Mouse (Mus musculus) intestine, embryonic 15.5 days (tissue): ENCODE data around the gene Phex. TPM values are rescaled to one million over a fixed set of nuclear protein-coding genes. Genes with fewer than 3 reads are reported as not detected.

Source experiments
- ATAC-seq: fragments of 200-750 bp; cut with Nextera tagmentation; 2 replicates; pipeline ENCODE4 v1.8.0; 2017; ENCODE audit warnings: moderate TSS enrichment, moderate library complexity
- H3K27ac ChIP-seq: fragments of 300-500 bp; sonication (generic); 2 replicates; pipeline ENCODE4 v1.5.1; 2015; ENCODE audit warnings: mild to moderate bottlenecking, inconsistent platforms
- H3K27me3 ChIP-seq: fragments of 300-500 bp; sonication (generic); replicated peaks from 2 replicates; pipeline ENCODE4 v1.6.1; 2015; ENCODE audit warnings: inconsistent platforms
- H3K36me3 ChIP-seq: fragments of 300-500 bp; sonication (generic); 2 replicates; pipeline ENCODE4 v1.6.1; 2015; ENCODE audit warnings: inconsistent platforms
- H3K4me1 ChIP-seq: fragments of 300-500 bp; sonication (generic); replicated peaks from 2 replicates; pipeline ENCODE4 v1.6.1; 2015; ENCODE audit warnings: inconsistent platforms
- H3K4me2 ChIP-seq: fragments of 300-500 bp; sonication (generic); replicated peaks from 2 replicates; pipeline ENCODE4 v1.6.1; 2015; ENCODE audit warnings: mild to moderate bottlenecking, inconsistent platforms
- H3K4me3 ChIP-seq: fragments of 300-500 bp; sonication (generic); replicated peaks from 2 replicates; pipeline ENCODE4 v1.5.1; 2015; ENCODE audit warnings: inconsistent platforms
- H3K9ac ChIP-seq: fragments of 300-500 bp; sonication (generic); 2 replicates; pipeline ENCODE4 v1.6.1; 2015; ENCODE audit warnings: inconsistent platforms
- H3K9me3 ChIP-seq: fragments of 300-500 bp; sonication (generic); 2 replicates; pipeline ENCODE4 v1.6.1; 2016; ENCODE audit warnings: inconsistent platforms
- WGBS: fragments of 180-500 bp; shearing (Covaris S2); methylation state at CpG from one replicate; pipeline ENCODE4 v1.1.7; 2015; 5-methylcytosine and 5-hydroxymethylcytosine counted together
- polyA plus RNA-seq: library from polyadenylated mRNA; unstranded; fragments of >200 nt; fragmentation: Nextera tagmentation; extraction: Ambion mirVana; gene quantifications from 2 replicates; pipeline ENCODE4 v1.2.1, GENCODE M21; 2015

The Phex gene
- polyA plus RNA-seq, 1 experiment from 2014 or later: 0.06 TPM

- no peaks in the 10 kb centered on the region for H3K4me1 ChIP-seq
- H3K9ac ChIP-seq: no peak overlapping the region
- ATAC-seq: no peak
- no peak overlapping the region for H3K27ac ChIP-seq
- H3K4me3 ChIP-seq: no peak overlapping the region
- no peaks in the 10 kb centered on the region for H3K9me3 ChIP-seq
- 66% methylated on average over 3 of the region's 3 CpGs for WGBS
- H3K36me3 ChIP-seq: no peaks in the 10 kb centered on the region
- no peak overlapping the region for H3K4me2 ChIP-seq
- H3K27me3 ChIP-seq: no peaks in the 10 kb centered on the region
Observed at GRCm38 (mm10) chrX:157373873-157374272, 41.2 kb downstream of the Phex start.

GRCm38 (mm10) chrX:157369166-157369565 lies 45.9 kb downstream of the Phex start:
- no peak overlapping the region for H3K9ac ChIP-seq
- no peak overlapping the region for H3K27ac ChIP-seq
- H3K4me3 ChIP-seq: no peak overlapping the region
- H3K27me3 ChIP-seq: no peaks in the 10 kb centered on the region
- H3K36me3 ChIP-seq: no peaks in the 10 kb centered on the region
- H3K4me1 ChIP-seq: no peaks in the 10 kb centered on the region
- ATAC-seq: no peak
- H3K4me2 ChIP-seq: no peak overlapping the region
- no peaks in the 10 kb centered on the region for H3K9me3 ChIP-seq

- no peak for ATAC-seq
- no peak overlapping the region for H3K4me3 ChIP-seq
- 79% methylated on average over 4 of the region's 4 CpGs for WGBS
Observed at GRCm38 (mm10) chrX:157355521-157355920, 59.6 kb downstream of the Phex start.

GRCm38 (mm10) chrX:157346201-157346600 lies 68.9 kb downstream of the Phex start:
- Histone ChIP-seq H3K4me2 (no peak overlapping the region), H3K4me1 (no peaks in the 10 kb centered on the region), H3K27me3 (no peaks in the 10 kb centered on the region), H3K36me3 (no peaks in the 10 kb centered on the region), H3K4me3 (no peak overlapping the region), H3K9ac (no peak overlapping the region), H3K27ac (no peak overlapping the region), H3K9me3 (no peaks in the 10 kb centered on the region)
- WGBS: 75% methylated on average over 6 of the region's 6 CpGs
- ATAC-seq: no peak

More at GRCm38 (mm10) chrX:157355521-157355920, 59.6 kb downstream of the Phex start:
- H3K36me3 ChIP-seq: no peaks in the 10 kb centered on the region
- no peaks in the 10 kb centered on the region for H3K27me3 ChIP-seq
- no peaks in the 10 kb centered on the region for H3K4me1 ChIP-seq
- H3K4me2 ChIP-seq: no peak overlapping the region
- no peak overlapping the region for H3K9ac ChIP-seq
- H3K9me3 ChIP-seq: no peaks in the 10 kb centered on the region
- no peak overlapping the region for H3K27ac ChIP-seq

- H3K4me1 ChIP-seq: no peaks in the 10 kb centered on the region
- H3K9me3 ChIP-seq: no peaks in the 10 kb centered on the region
- no peak for ATAC-seq
- H3K4me3 ChIP-seq: no peak overlapping the region
- no peak overlapping the region for H3K4me2 ChIP-seq
- no peak overlapping the region for H3K9ac ChIP-seq
- no peak overlapping the region for H3K27ac ChIP-seq
- no peaks in the 10 kb centered on the region for H3K36me3 ChIP-seq
- 32% methylated on average over 4 of the region's 4 CpGs for WGBS
- no peaks in the 10 kb centered on the region for H3K27me3 ChIP-seq
Observed at GRCm38 (mm10) chrX:157334726-157335125, 80.4 kb downstream of the Phex start.

- Histone ChIP-seq H3K36me3 (no peaks in the 10 kb centered on the region), H3K4me1 (no peaks in the 10 kb centered on the region), H3K4me2 (no peak overlapping the region), H3K27me3 (no peaks in the 10 kb centered on the region), H3K9ac (no peak overlapping the region), H3K4me3 (no peak overlapping the region), H3K27ac (no peak overlapping the region), H3K9me3 (no peaks in the 10 kb centered on the region)
- no peak for ATAC-seq
- 84% methylated on average over 3 of the region's 3 CpGs for WGBS
Observed at GRCm38 (mm10) chrX:157329821-157330220, 85.3 kb downstream of the Phex start.

GRCm38 (mm10) chrX:157328396-157328795 lies 86.7 kb downstream of the Phex start:
- no peaks in the 10 kb centered on the region for H3K27me3 ChIP-seq
- H3K4me1 ChIP-seq: no peaks in the 10 kb centered on the region
- no peak overlapping the region for H3K27ac ChIP-seq
- H3K4me2 ChIP-seq: no peak overlapping the region
- H3K4me3 ChIP-seq: no peak overlapping the region
- WGBS: 70% methylated on average over 1 of the region's 1 CpGs
- ATAC-seq: no peak
- H3K9me3 ChIP-seq: no peaks in the 10 kb centered on the region
- H3K9ac ChIP-seq: no peak overlapping the region
- H3K36me3 ChIP-seq: no peaks in the 10 kb centered on the region

GRCm38 (mm10) chrX:157327756-157328155 lies 87.4 kb downstream of the Phex start:
- Histone ChIP-seq H3K36me3 (no peaks in the 10 kb centered on the region), H3K9ac (no peak overlapping the region), H3K9me3 (no peaks in the 10 kb centered on the region), H3K4me1 (no peaks in the 10 kb centered on the region), H3K4me3 (no peak overlapping the region), H3K27me3 (no peaks in the 10 kb centered on the region), H3K27ac (no peak overlapping the region), H3K4me2 (no peak overlapping the region)
- no peak for ATAC-seq
- 79% methylated on average over 3 of the region's 3 CpGs for WGBS

GRCm38 (mm10) chrX:157324396-157324795 lies 90.7 kb downstream of the Phex start:
- Histone ChIP-seq H3K9me3 (no peaks in the 10 kb centered on the region), H3K36me3 (no peaks in the 10 kb centered on the region), H3K4me2 (no peak overlapping the region), H3K9ac (no peak overlapping the region), H3K27ac (no peak overlapping the region), H3K27me3 (no peaks in the 10 kb centered on the region), H3K4me1 (no peaks in the 10 kb centered on the region), H3K4me3 (no peak overlapping the region)
- WGBS: 74% methylated on average over 3 of the region's 3 CpGs
- no peak for ATAC-seq

GRCm38 (mm10) chrX:157310331-157310730 lies 104.8 kb downstream of the Phex start:
- Histone ChIP-seq H3K4me1 (no peaks in the 10 kb centered on the region), H3K27me3 (no peaks in the 10 kb centered on the region), H3K4me3 (no peak overlapping the region), H3K9me3 (no peaks in the 10 kb centered on the region), H3K4me2 (no peak overlapping the region), H3K36me3 (no peaks in the 10 kb centered on the region), H3K9ac (no peak overlapping the region), H3K27ac (no peak overlapping the region)
- ATAC-seq: no peak
- 66% methylated on average over 3 of the region's 3 CpGs for WGBS

GRCm38 (mm10) chrX:157308171-157308570 lies 106.9 kb downstream of the Phex start:
- Histone ChIP-seq H3K4me1 (no peaks in the 10 kb centered on the region), H3K27me3 (no peaks in the 10 kb centered on the region), H3K9me3 (no peaks in the 10 kb centered on the region), H3K4me3 (no peak overlapping the region), H3K36me3 (no peaks in the 10 kb centered on the region), H3K27ac (no peak overlapping the region), H3K4me2 (no peak overlapping the region), H3K9ac (no peak overlapping the region)
- ATAC-seq: no peak
- 75% methylated on average over 1 of the region's 1 CpGs for WGBS

GRCm38 (mm10) chrX:157307411-157307810 lies 107.7 kb downstream of the Phex start:
- no peaks in the 10 kb centered on the region for H3K9me3 ChIP-seq
- no peaks in the 10 kb centered on the region for H3K27me3 ChIP-seq
- H3K9ac ChIP-seq: no peak overlapping the region
- 4% methylated on average over 3 of the region's 3 CpGs for WGBS
- ATAC-seq: no peak
- H3K4me1 ChIP-seq: no peaks in the 10 kb centered on the region
- H3K36me3 ChIP-seq: no peaks in the 10 kb centered on the region
- H3K27ac ChIP-seq: no peak overlapping the region
- no peak overlapping the region for H3K4me2 ChIP-seq
- H3K4me3 ChIP-seq: no peak overlapping the region

GRCm38 (mm10) chrX:157306796-157307405 lies 108.2 kb downstream of the Phex start:
- WGBS: 56% methylated on average over 4 of the region's 4 CpGs
- Histone ChIP-seq H3K27ac (no peak overlapping the region), H3K4me1 (no peaks in the 10 kb centered on the region), H3K4me2 (no peak overlapping the region), H3K9me3 (no peaks in the 10 kb centered on the region), H3K36me3 (no peaks in the 10 kb centered on the region), H3K27me3 (no peaks in the 10 kb centered on the region), H3K4me3 (no peak overlapping the region), H3K9ac (no peak overlapping the region)
- ATAC-seq: no peak
